Mouse (Mus musculus): ENCODE measurements around the gene Capza2. TPM values are rescaled to one million over a fixed set of nuclear protein-coding genes. Genes with fewer than 3 reads are reported as not detected.

Gene Capza2
- 100 to 1,000 TPM; 299 to 316 TPM for total RNA-seq (2021)

DNA sequence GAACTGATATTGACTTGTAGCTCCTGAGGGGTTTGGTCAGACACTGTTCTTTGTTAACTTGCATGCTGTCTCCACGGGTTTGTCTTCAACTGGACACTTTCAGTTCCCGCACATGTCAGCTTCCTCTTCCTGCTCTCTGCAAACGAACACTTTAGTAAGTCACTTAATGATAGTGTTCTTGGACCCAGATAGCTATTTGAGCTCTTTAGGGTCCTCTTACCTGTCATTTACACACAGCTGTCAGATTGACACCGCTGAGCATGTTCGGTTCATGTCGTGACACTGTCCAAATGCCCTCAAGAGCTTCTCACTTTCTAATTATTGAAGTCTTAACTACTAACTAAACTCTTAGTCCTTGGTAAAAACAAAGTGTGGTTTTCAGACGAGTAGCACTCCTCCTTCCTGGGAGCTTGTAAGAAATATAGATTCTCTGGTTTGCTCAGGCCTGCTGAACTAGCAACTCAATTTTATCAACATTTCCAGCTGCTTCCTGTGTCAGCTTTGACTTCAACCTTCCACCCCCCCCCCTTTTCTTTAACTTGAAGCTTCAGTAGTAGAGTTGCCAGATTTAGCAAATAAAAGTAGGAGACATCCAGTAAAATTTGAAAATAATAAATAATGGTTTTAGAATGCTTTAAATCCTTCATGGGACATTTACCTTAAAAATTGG, at the start of gene Capza2:
Gene Capza2, plus strand, starts transcription at position 620 of the 670 bp plus-strand sequence.
- DNase-seq = no peak

DNA sequence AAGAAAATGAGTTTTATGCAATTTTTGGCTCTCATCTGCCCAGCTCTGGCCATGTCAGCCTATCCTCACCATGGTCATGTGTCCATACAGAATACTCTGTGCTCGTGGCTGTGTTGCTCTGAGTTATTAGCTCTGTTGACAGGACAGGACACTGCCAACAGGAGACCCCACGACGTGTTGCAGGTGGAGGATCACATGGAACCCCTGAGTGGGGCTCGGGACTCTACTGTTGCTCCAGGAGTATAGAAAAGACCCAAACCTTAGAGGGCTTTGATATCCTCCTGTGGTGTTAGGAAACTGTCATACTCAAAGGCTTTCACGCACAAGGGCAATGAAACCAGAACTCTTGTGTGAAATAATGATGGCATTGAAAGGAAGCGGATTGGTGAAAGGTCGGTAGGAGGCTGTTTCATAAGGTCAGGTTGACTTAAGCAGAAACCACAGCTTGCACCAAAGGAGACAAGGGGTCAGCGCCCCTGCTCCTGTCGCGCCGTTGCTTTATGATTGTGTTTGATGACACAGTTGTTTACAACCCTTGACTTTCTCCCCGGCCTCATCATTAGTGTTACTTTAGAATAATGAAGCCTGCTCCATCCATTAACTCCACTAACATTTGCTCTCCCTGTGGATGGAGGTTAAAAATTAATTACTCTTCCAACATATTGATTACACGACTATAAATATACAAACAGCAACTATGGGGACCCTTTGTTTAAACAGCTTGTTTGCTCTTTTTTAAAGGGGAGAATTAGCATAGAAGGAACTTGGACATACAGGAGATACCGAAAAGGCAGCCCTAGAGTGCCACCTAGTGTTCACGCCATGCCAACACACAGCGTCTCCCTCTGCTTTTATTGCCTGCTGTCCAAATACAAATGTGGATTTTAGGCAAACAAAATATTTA, 46.7 kb upstream of the Capza2 start:
- peak; percentile 73 to 76 for DNase-seq

DNA sequence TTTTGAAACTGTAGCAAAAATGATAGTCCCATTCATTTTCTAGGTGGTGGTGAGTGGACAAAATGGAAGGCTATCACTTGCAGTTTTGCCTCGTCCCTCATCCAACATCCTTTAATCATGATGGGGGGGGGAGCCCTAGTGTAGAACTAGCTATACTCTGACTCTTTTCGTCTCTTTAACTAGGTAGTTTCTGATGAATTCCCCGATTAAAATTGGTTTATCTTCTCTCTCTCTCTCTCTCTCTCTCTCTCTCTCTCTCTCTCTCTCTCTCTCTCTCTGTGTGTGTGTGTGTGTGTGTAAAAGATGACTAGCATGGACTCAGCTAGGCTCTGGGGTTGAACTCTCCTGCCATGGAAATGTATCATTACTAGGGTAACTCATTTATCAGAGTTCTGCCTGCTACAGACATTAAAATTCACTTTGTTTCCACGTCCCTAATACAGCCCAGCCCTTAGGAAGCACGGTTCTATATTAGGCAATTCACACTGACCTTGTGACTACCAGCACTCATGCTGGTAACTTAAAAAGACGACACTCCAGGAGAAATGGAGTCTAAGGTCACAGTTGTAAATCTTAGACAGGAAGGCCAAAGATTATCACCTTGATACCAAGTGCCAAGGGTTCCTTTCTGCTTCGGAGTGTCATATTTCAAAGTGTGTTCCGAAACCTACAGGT, 45.9 kb upstream of the Capza2 start:
- no peak for DNase-seq

DNA sequence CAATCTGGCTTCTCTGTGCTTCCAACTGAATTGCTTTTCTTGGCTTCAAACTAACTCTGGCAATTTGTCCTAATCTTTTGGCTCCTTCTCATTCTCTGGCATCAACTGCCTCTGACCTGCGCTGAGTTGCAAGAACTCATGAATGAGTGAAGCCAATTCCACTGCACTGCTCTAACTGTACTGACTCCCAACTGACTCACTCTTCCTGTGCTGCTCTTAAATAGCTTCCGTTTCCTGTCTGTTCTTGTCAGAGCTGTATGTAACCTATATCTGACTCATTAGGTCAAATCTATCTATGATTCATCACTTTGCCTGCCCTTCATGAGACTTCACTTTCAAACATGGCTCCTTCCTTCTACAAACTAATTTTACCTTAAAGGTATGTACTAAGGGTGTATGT, 42.1 kb upstream of the Capza2 start:
- no peak for DNase-seq

DNA sequence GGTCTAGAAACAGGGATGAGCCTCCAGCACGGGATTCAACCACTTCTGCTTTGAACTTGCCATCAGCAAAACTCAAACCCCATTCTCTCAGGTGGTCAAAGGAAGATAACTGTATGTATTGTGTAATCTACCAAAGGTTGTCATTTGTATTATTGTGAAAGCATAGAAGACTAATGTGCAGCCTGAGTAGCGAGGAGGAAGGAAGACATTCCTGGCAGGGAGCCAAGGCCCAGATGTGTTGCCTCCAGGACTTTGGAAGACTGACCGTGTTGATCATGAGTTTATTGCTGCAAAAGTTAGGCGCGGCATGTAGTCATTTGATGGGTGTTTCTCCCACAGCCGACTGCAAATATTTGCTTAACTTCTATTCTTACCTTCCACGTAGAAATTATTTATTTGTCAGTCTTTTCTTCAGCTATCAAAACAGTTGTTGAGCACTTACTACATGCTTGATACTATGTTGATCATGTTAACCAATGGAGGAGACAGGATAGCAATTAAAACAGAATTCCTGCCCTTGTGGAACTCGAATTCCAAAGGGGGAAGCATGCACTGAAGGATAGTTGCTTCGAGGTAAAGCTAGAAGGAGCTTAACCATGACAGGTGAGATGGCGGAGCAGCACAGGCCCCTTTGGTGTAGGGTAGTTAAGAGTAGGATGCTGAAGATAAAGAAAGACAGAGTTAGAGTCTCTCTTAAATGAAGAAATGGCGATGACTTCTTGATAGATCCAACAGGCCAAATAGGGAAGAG, 40.1 kb upstream of the Capza2 start:
- DNase-seq = no peak

DNA sequence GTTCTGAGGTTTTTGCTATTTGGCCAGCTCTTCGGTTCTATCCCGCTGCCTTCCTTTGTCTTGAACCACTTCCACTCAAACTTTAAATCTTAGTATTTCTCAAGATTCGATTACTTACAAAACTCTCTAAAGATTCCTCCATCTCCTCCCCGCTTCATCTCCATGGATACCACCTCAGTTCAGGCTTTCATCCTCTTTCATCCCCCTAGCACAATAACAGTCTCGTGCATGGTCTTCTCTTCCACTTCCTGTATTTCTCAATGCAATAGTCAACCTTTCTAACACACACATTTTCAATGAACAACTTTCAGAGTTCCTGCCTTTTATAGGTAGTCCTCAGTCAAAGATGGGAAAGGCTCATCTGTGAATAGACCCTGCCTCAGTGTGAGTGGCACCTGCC, 36.7 kb upstream of the Capza2 start:
- DNase-seq = no peak

DNA sequence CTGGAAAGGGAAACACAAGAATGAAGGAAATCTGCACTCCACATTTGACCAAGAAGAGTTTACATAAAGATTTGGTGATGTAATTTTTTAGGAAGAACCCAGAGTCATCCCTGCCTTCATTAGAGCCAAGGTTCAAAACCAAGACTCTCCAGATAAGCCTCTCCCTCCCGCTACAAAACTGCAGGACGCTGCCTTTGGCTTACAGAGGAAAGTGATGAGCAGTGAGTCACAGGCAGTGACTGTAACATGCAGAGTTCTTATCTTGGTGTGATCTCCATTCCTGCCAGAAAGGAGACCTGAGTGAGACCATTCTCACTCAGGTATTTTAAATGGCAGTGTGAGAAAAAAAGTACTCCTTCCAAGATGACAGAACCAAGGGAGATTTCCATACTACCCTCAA, 34.5 kb upstream of the Capza2 start:
- DNase-seq = no peak

DNA sequence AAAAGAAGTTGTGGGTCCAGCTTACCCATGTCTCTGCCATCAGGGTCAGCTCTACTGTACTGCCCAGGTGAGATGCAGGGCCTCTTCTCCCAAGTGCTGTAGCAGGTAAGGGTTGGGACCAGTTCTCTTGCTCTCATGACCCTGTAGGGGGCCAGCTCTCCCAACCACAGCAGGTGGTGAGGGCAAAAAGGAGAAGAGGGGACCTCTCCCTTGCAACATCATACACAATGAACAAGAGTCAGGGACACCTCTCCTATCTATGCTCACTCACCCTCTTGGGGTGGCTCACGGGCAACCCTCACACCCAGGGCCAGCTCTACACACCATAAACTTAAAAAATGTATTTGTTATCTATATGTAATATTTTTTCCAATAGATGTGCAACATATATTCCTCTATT, 29.1 kb upstream of the Capza2 start:
- DNase-seq = no peak

DNA sequence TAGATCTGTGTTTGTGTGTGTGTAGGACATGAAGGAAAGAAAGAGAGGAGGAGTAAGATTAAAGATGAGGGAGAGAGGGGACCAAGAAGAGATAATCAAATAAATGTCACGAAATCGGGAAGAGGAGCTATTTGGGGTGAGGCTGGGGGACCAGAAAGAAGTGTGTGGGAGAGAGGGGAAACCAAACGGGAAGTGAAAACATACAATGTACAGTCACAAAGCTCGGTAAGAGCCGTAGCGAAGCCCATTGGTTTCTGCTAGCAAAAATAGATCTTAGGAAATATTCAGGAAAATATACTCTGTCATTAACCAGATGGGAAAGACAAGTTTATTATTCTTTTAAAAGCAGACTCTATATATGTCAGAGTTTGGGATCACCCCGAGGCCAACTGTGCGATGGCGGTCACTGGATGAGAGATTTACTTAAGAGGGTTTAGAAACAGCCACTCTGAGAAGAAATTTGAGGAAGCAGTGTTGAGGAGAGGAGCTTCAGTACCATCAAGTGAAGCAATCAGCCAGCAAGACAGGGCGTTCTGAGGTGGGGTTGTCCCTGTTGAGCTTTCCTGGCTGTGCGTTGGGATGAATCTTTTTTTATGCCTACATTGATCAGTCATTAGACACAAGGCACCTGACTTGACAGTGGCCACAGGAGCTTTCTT, 24.6 kb upstream of the Capza2 start:
- no peak for DNase-seq

DNA sequence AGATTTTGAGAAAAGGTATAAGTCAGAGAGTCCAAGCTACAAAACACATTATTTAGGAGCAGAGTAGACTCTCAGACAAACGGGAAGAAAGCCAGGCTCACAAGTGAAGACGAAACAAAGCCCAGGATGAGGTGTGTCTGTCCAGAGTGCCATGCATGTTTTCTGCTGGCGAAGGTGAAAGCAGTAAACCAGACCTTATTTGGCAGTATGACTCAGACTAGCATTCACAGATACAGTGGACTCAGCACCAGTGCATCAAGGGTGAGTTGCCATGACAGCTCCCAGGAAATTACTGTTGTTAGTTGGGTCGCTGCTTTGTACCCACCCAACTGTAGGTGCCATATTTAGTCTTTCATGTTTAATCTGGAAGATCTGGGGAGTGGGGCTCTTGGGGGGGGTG, 23.4 kb upstream of the Capza2 start:
- no peak for DNase-seq

DNA sequence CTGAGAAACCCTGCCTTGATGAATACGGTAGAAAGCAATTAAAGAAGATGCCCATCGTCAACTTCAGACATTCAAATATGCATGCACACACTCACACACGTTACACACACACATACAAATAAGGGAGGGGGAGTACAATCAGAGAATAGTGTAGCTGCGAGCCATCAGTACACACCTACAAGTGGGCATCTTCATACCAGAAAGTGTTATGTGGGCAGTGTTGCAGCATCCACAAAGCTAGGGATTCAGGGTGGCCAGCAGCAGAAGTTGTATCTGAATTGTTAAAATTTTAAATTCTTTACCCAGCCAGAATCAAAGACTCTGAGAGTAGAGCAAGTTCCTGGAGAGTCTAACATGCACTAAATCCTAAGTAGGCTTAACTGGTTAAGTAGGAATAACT, 15.2 kb upstream of the Capza2 start:
- DNase-seq = no peak

DNA sequence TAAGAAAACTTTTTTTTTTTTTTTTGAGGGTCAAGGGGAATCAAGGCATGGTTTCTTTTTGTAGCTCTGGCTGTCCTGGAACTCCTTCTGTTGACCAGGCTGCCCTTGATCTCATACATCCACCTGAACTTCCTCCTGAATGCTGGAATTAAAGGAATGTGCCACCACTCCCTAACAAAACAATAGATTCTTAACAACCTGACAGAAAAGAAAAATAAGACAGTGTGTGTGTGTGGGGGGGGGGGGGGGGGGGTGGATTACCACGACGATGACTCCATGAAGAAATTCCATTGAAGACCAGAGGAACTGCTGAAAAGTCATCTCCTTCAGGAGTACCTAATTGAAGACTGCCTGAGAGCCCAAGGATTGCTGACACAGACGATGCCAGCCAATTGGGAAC, 14.6 kb upstream of the Capza2 start:
- no peak for DNase-seq

DNA sequence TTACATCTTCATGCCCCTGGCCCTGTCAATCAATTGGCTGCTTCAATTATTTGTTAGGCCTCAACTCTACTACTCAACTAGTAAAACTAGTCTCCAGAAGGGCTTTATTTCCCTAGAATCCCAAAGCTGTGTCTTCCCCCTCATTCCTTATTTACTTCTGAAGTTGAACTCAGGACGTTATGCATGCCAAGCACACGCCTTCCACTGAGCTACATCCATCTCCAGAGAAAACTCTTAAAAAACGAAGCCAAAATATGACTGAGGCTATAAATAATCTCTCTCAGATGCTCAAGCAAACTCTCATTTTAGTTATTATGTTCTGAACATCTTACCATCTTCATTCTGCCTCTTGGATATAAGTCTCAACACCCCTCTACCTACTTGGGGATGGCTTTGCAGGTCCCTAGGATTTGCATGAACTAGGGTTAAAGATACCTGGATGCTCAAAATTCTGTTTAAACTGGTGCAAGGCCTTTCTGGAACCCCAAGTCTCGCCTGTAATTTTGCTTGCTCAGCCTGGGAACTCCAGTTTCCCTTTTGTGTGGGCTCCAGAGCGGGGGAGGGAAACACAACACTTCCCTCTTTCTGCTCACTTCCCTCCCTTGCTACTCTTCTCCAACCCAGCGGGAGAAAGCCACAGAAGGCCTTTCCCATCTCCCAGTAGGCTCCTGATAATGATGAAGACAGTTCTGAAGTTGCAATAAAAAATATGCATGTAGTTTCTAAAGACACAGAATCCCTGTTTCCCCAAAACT, 7.2 kb upstream of the Capza2 start:
- DNase-seq = no peak

DNA sequence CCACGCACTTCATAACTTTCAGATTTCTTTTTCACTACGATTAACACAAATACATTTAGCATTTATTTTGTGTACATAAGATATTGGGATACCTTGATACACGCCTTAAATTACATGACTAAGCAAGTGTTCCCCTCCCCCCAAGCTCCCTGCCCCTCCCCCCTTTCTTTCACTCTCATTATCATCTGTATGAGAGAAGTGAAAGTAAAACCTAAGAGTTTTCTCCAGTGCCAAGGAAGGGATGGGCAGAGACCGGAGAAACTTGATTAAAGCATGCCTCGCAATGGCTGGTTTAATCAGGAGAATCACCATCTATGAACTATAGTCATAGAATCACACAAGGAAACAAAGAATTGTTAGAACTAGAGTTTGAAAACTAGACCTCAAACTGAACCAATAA, 6.3 kb upstream of the Capza2 start:
- no peak for DNase-seq

DNA sequence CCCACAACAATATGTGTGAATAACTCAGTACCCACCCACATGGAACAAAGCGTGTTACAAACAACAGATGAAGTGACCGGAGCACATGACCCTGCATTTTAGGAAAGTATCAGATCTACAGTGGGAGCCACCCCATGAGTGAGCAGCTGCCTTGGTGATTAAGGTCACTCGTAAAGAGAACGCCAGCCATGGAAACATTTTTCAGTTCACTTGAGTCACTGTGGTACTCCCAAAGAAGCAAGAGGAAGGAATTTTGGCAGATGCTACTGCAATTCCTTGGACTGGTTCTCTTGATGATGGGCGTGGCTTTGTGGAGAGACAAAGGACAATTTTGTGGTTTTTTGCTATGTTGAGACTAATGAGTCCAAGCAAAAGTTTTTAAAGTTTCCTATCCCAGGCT, 4.4 kb upstream of the Capza2 start:
- no peak for DNase-seq

DNA sequence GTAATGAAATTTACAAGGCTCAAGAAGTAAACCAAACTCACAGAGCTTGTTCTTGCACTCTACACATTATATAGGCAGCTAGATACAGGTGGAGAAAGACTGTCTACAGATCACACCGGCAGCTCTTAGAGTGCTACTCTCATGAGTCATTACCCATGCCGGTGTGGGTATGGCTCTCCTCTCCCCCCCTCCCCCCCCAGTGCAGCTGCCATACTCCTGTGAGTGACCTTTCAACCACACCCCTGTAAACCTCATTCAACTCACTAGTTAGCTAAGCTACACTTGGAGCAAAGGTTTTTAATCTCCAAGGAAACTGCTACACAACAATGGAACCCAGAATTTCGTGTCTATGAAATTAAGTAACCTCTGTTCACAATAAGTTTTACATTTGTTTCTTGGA, 2.2 kb upstream of the Capza2 start:
- no peak for DNase-seq

DNA sequence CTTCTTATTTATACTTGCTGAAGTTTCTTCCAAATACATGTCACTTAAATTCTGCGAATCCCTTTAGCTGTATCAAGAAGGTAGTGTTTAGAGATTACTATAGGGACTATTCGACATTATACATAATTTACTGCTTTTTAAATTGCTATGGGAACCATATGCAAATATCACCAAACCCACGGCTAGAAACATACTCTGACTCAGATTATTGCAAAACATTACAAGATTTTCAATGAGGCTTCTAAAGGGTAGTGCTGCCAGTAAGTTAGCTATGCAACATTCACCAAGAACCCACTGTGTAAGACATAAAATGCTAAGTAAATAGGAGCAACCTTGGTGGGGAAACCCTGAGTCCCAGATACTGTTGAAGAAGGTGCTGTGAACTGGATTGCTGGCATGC, 1.0 kb upstream of the Capza2 start:
- DNase-seq = no peak

DNA sequence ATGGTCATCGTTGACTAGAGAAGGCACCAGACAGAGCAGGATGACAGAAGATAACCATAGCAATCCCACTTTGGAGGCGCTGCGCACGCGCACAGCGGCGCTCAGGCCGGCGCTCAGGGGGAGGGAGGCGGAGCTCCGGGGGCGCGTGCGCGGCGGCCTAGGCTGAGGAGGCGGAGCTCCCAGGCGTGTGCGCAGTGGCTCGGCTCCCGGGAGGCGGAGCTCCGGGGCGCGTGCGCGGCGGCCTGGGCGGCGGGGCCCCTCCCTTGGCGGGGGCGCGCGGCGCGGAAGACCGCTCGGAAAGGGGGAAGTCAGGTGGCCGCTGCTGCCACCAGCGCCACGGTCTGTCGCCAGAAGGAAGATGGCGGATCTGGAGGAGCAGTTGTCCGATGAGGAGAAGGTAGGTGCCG, 733 bp downstream of the Capza2 start:
- DNase-seq = peak; percentile 95 to 96

DNA sequence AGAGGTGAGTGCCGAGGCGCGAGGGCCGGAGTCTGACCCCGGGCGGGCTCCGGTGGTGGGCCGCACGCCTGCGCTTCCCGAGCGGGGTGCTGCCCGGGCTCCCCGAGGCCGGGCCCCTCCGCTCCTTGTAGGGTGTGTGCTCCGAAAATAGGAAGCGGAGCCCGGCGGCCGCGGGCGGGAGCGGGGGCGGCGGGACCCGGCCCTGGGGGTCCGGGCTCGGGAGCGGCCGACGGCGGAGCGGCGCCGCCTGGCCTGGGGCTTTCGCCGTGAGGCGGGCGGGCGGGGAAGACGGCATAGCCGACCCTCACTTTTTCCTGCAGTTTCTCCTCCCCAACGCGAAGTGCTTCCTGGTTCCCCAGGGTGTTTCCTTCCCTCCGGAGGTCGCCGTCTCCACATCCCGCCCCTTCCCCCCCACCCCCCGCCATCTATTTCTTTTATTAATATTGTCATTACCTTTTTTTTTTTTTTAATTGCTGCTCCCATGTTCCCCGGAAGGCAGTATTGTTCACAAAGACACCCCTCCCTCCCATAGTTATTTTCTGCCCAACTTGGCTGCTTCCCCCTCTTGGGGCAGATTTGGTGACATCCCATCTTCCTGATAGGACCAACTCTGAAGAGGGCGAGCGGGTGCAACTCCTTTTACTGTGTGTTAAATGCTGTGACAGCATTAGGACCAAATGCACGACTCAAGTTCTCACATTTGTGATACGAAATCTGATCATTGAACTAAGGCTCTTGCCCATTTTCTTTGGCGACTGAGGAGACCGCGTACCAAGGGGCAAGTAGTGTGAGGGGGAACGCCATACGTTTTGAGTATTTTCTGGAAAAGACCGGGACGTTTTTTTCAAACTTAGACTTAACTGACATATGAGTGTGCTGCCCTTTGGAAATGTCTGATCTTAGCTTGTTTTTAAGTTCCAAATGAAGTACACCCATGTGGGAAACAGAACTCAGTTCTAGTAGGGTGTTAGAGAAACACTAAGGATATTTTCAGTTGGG, 1.5 kb downstream of the Capza2 start:
- peak; percentile 14 to 58 for DNase-seq

DNA sequence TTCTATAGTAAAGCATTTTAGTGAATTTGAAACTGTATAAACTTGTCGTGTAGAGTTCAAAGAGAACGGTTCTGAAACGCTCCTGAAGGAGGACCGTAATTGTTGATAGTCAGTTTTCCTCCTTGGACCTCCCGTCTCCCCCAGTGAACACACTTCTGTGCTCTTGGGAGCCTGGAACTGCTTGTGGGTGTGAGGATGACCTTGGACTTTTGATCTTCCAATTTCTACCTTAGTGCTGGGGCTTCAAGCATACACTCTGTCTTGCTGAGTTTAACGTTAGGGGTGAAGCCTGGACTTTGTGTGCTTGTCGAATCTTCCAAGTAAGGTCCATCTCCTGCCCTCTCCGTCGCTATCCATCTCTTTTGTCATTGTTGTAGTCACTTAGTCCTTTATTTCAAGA, 4.0 kb downstream of the Capza2 start:
- no peak for DNase-seq
